Mouse (Mus musculus) adrenal gland, postnatal 25 days (tissue): ENCODE measurements around the gene Dll3. TPM values are rescaled to one million over a fixed set of nuclear protein-coding genes. Genes with fewer than 3 reads are reported as not detected.
"Not testable (repeated sequence)": the region's sequence is repeated elsewhere in the genome, so short reads cannot be mapped to it uniquely, and the experiment has no call there.

Experiments
- DNase-seq: peaks from one replicate; pipeline ENCODE4 v3.0.0; 2021; ENCODE audit warnings: mixed read lengths
- total RNA-seq: library from RNA; stranded (reverse); gene quantifications from 2 replicates; pipeline ENCODE4 v1.2.3, GENCODE M21; 2021

The Dll3 gene
- total RNA-seq, 1 experiment from 2014 or later, result not detected

DNA sequence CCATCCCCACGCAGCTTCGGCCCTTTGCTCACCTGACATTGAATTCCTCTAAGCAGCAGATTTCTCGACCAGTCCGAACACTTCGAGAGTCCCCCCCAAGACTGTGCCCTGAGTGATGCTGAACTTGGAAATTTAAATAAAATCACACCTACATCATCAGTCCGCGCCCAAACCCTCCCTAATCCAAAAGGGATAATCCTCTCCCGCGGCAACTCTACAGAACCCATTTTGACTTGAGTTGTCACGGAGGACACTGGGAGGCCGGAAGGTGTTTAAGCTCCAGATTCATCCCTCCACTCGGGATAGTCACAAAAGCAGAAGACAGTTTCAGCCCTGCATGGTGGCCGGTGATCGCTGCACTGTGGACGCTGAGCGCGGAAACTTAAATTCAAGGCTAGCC lies 50.1 kb downstream of the Dll3 start:
- DNase-seq, result no peak

DNA sequence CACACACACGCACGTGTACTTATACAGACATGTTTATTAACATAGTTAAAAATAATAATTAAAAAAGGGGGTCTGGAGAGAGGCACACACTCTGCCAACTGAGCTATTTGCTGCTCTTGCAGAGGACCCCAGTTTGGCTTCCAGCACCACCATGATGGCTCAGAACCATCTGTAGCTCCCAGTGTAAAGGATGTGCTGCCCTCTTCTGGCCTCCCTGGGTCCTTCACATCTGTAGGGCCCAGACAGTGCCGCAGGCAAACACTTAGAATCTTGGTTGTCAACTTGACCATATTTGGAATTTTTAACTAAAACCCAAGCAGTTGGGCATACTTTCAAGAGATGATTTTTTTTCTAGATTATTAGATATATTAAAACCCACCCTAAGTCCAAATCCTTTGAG lies 53.1 kb downstream of the Dll3 start:
- no peak for DNase-seq

DNA sequence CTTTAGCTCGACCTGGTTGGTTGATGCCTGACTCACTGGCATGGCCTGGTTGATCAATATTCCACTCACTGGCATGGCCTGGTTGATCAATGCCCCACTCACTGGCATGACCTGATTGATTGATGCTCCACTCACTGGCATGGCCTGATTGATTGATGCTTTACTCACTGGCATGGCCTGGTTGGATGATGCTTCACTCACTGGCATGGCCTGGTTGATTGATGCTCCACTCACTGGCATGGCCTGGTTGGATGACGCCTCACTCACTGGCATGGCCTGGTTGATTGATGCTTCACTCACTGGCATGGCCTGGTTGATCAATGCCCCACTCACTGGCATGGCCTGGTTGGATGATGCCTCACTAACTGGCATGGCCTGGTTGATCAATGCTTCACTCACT lies 58.1 kb downstream of the Dll3 start:
- not testable (repeated sequence) for DNase-seq

Other genes with a start within 250 kb of the Dll3 start
- gene Fcgbp, start 231.0 kb downstream of the Dll3 start, total RNA-seq, result not detected in 2 replicates
- gene 9530053A07Rik, start 172.8 kb downstream of the Dll3 start, total RNA-seq, result not detected in 2 replicates
- 91.9 and 107 TPM in 2 replicates for gene Fbl, start 132.5 kb downstream of the Dll3 start, total RNA-seq
- 42.3 and 46.2 TPM in 2 replicates for gene Dyrk1b, start 122.8 kb downstream of the Dll3 start, total RNA-seq
- gene Eid2, start 34.4 kb downstream of the Dll3 start, total RNA-seq, result 22.5 and 26.6 TPM in 2 replicates
- 19.2 and 21.1 TPM in 2 replicates for gene Eid2b, start 24.5 kb downstream of the Dll3 start, total RNA-seq
- gene Selenov, start 11.1 kb downstream of the Dll3 start, total RNA-seq, result not detected in 2 replicates
- gene Timm50, start 9.8 kb upstream of the Dll3 start, total RNA-seq, result 72.0 and 81.3 TPM in 2 replicates
- 136 and 164 TPM in 2 replicates for gene Supt5, start 36.5 kb upstream of the Dll3 start, total RNA-seq
- gene Rps16, start 48.4 kb upstream of the Dll3 start, total RNA-seq, result 820 and 1,029 TPM in 2 replicates
- gene Plekhg2, start 70.4 kb upstream of the Dll3 start, total RNA-seq, result 25.1 and 27.0 TPM in 2 replicates
- 14.8 and 16.1 TPM in 2 replicates for gene Zfp36, start 78.0 kb upstream of the Dll3 start, total RNA-seq
- gene Med29, start 90.5 kb upstream of the Dll3 start, total RNA-seq, result 31.3 and 34.4 TPM in 2 replicates
- gene Paf1, start 90.7 kb upstream of the Dll3 start, total RNA-seq, result 80.7 and 92.7 TPM in 2 replicates
- gene Gmfg, start 135.2 kb upstream of the Dll3 start, total RNA-seq, result 7.2 and 11.2 TPM in 2 replicates
- gene Lrfn1, start 149.7 kb upstream of the Dll3 start, total RNA-seq, result 15.9 and 17.4 TPM in 2 replicates
- not detected in 2 replicates for gene Ifnl2, start 208.2 kb upstream of the Dll3 start, total RNA-seq
- gene Ifnl3, start 220.6 kb upstream of the Dll3 start, total RNA-seq, result not detected in 2 replicates
- not detected in 2 replicates for gene Sycn, start 238.6 kb upstream of the Dll3 start, total RNA-seq
- not detected in 2 replicates for gene Nccrp1, start 245.0 kb upstream of the Dll3 start, total RNA-seq